Mouse (Mus musculus): Measurements from ENCODE around the gene Hnrnpl. TPM values are rescaled to one million over a fixed set of nuclear protein-coding genes. Genes with fewer than 3 reads are reported as not detected.

Gene Hnrnpl
- total and polyA plus RNA-seq, 2 experiments, result 90.1 to 109 TPM

DNA sequence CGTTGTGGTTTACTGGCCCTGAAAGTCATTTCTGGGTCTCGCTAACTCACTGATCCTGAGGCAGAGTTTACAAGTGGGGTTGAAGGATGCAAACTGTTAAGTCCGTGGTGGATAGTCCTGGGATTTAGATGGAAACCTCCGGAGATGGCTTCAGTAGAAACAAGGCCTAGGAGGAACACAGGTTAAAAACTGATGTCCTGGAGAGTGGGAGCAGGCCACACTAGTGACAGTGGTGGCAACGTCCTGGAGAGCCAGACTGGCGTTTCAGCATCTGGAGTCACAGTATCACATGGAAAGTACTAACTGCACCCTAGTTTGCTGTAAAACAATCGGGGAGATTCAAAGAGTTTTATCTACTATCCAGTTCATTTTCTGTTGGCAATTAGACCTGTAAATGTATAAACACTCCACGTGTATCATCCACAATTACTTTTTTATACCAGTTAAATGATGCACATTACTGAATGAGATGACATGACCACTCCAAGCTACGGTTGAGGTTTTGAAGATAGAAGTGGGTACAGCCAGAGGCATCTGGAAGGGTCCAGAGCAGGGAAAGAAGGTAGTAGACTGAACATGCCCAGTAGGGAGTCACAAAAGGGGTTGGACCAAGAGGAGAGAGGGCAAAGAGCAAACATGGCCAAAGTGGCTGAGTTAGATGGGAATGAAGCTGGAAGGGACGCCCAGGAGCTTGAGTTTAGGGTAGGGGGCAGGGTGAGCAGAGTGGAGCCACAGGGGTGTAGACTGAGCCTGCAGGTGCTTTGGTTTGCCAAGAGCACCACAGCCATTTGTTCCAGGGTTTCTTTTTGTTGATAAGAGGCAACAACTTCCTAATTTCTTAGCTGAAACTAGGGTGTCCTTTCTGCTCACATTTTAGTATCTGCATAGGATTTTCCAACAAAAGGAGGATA, 14.9 kb downstream of the Hnrnpl start:
- peaks cover 49% of the 10 kb centered on the region for H3K4me1 ChIP-seq (ENCODE audit: control insufficient read depth, insufficient read depth, low read length)
- peaks cover 3% of the 10 kb centered on the region; the same call in 1 of the 2 replicates for H3K79me2 ChIP-seq (ENCODE audit: control insufficient read depth, insufficient read depth, low read length)
- peak; percentile 70 for DNase-seq (ENCODE audit: extremely low read depth, low read depth, low spot score)
- H3K36me3 ChIP-seq (ENCODE audit: control insufficient read depth, insufficient read depth, low read length), result peaks cover 43% of the 10 kb centered on the region
- peak overlapping the region; percentile 36 for H3K27ac ChIP-seq (replicated peaks; ENCODE audit: insufficient read depth, low read depth, low read length)
- TF ChIP-seq POLR2A (IDR thresholded peaks at IDR 0.05; ENCODE audit: extremely low read depth, insufficient read depth, low read length) (no peak), CTCF (IDR thresholded peaks at IDR 0.05; ENCODE audit: low read depth, low read length) (no peak)
- no peaks in the 10 kb centered on the region for H3K27me3 ChIP-seq (ENCODE audit: control insufficient read depth, insufficient read depth, low read length)
- 26% methylated on average over 10 of the region's 10 CpGs for WGBS
- H3K9ac ChIP-seq (ENCODE audit: low read depth, low read length), result peak overlapping the region; percentile 34; the same call in 1 of the 2 replicates
- H3K4me3 ChIP-seq (ENCODE audit: insufficient read depth, low read depth, low read length), result no peak overlapping the region

DNA sequence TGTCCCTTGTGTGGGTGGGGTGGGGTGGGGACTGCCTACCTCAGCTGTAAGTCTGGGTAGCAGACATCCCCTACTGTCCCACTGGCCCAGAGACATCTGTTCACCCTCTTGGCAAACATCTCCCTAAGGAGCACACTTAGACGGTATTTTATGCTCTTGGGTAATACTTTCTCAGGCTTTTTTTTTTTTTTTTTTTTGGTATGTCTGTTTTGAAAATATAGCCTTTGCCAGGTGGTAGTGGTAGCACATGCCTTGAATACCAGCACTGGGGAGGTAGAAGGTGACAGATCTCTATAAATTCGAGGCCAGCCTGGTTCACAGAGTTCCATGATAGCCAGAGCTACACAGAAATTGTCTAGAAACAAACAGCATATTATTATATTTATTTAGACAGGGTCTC, 15.6 kb downstream of the Hnrnpl start:
- DNase-seq (ENCODE audit: extremely low read depth, low read depth, low spot score), result no peak
- Histone ChIP-seq H3K36me3 (ENCODE audit: control insufficient read depth, insufficient read depth, low read length) (peaks cover 42% of the 10 kb centered on the region), H3K4me1 (ENCODE audit: control insufficient read depth, insufficient read depth, low read length) (peaks cover 47% of the 10 kb centered on the region), H3K27me3 (ENCODE audit: control insufficient read depth, insufficient read depth, low read length) (no peaks in the 10 kb centered on the region), H3K27ac (replicated peaks; ENCODE audit: insufficient read depth, low read depth, low read length) (peak overlapping the region; percentile 94), H3K9ac (ENCODE audit: low read depth, low read length) (no peak overlapping the region), H3K79me2 (ENCODE audit: control insufficient read depth, insufficient read depth, low read length) (peaks cover 3% of the 10 kb centered on the region; the same call in 1 of the 2 replicates), H3K4me3 (ENCODE audit: insufficient read depth, low read depth, low read length) (no peak overlapping the region)
- 27% methylated on average over 2 of the region's 2 CpGs for WGBS
- TF ChIP-seq POLR2A (IDR thresholded peaks at IDR 0.05; ENCODE audit: extremely low read depth, insufficient read depth, low read length) (no peak), CTCF (IDR thresholded peaks at IDR 0.05; ENCODE audit: low read depth, low read length) (no peak)

DNA sequence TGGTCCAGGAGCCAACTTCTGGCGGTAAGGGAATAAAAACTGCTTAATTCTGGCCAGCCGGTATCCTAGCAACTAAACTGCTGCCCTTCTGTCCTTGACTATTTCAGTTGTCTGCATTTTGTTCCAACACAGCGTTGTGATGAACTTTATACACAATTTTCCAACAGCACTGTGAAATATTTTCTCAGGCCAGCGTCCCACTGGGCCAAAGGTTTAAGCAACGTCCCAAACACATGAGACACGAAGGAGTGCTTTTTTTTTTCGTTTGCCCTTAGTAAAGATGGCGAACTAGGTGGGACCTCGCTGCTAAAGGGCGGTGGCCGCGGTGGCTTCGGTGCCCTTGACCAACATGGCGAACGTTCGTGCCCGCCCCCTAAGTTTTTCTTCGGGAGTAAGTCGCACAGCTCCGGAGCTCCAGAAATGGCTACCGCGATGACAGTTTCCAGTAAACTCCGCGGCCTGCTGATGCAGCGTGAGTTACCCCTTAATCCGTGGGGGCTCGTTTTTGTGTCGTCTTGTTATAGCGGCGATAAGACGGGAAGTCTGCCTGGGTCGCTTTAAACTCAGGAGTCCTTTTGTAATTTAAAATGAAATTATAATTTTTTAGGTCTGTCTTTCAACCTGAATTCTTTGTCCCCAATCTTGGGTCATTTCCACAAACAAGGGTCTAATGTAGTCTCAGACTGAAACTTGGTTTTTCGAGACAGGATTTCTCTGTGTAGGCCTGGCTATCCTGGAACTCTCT, 16.8 kb downstream of the Hnrnpl start, which contains the start of gene Ech1:
TSS of gene Ech1 (plus strand) at position 277 of the 745 bp plus-strand sequence.
- peak within 1 kb of the TSS; percentile 60 for H3K4me3 ChIP-seq (ENCODE audit: insufficient read depth, low read depth, low read length)
- H3K9ac ChIP-seq (ENCODE audit: low read depth, low read length), result peak within 1 kb of the TSS; percentile 84
- TF ChIP-seq POLR2A (IDR thresholded peaks at IDR 0.05; ENCODE audit: extremely low read depth, insufficient read depth, low read length), result peak; percentile 78; the same call in 1 of the 2 replicates
- TF ChIP-seq CTCF (IDR thresholded peaks at IDR 0.05; ENCODE audit: low read depth, low read length), result no peak
- H3K79me2 ChIP-seq (ENCODE audit: control insufficient read depth, insufficient read depth, low read length), result peaks cover 3% of the 10 kb centered on the region; the same call in 1 of the 2 replicates
- peak within 1 kb of the TSS; percentile 94 for H3K27ac ChIP-seq (replicated peaks; ENCODE audit: insufficient read depth, low read depth, low read length)
- H3K4me1 ChIP-seq (ENCODE audit: control insufficient read depth, insufficient read depth, low read length), result peaks cover 42% of the 10 kb centered on the region
- no peaks in the 10 kb centered on the region for H3K27me3 ChIP-seq (ENCODE audit: control insufficient read depth, insufficient read depth, low read length)
- DNase-seq (ENCODE audit: extremely low read depth, low read depth, low spot score), result peak; percentile 100
- WGBS, result under 1% methylated on average over 33 of the region's 33 CpGs
- H3K36me3 ChIP-seq (ENCODE audit: control insufficient read depth, insufficient read depth, low read length), result peaks cover 37% of the 10 kb centered on the region

DNA sequence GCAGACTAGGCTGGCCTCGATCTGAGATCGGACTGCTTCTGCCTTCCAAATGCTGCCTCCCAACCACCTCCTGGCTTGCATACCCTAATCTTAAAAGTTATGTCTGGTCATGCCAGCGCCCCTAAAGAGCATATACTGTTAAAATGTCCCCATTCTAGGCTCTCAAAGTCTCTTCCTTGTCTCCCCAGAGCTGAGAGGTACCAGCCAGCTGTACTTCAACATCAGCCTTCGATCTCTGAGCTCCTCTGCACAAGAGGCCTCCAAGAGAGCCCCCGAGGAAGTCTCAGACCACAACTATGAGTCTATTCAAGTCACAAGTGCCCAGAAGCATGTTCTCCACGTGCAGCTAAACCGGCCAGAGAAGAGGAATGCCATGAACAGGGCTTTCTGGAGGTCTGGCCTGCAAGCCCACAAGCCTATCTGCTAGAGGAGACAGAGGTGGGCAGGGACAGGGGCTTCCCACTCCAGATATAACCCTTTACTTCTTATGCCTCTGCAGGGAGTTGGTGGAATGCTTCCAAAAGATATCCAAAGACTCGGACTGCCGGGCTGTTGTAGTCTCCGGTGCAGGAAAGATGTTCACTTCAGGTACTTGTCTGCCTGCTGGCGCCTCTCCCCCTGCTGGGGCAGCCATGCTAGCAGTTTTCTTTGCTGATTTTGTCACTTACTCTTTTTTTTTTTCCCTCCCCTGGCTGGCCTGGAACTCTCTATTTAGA, 17.5 kb downstream of the Hnrnpl start:
- Histone ChIP-seq H3K27ac (replicated peaks; ENCODE audit: insufficient read depth, low read depth, low read length) (peak overlapping the region; percentile 85), H3K9ac (ENCODE audit: low read depth, low read length) (peak overlapping the region; percentile 84), H3K36me3 (ENCODE audit: control insufficient read depth, insufficient read depth, low read length) (peaks cover 36% of the 10 kb centered on the region), H3K4me3 (ENCODE audit: insufficient read depth, low read depth, low read length) (peak overlapping the region; percentile 60), H3K4me1 (ENCODE audit: control insufficient read depth, insufficient read depth, low read length) (peaks cover 35% of the 10 kb centered on the region), H3K27me3 (ENCODE audit: control insufficient read depth, insufficient read depth, low read length) (no peaks in the 10 kb centered on the region), H3K79me2 (ENCODE audit: control insufficient read depth, insufficient read depth, low read length) (peaks cover 3% of the 10 kb centered on the region; the same call in 1 of the 2 replicates)
- peak; percentile 48 for DNase-seq (ENCODE audit: extremely low read depth, low read depth, low spot score)
- TF ChIP-seq POLR2A (IDR thresholded peaks at IDR 0.05; ENCODE audit: extremely low read depth, insufficient read depth, low read length) (no peak), CTCF (IDR thresholded peaks at IDR 0.05; ENCODE audit: low read depth, low read length) (peak; percentile 28; the same call in 1 of the 2 replicates)
- 2% methylated on average over 11 of the region's 11 CpGs for WGBS

DNA sequence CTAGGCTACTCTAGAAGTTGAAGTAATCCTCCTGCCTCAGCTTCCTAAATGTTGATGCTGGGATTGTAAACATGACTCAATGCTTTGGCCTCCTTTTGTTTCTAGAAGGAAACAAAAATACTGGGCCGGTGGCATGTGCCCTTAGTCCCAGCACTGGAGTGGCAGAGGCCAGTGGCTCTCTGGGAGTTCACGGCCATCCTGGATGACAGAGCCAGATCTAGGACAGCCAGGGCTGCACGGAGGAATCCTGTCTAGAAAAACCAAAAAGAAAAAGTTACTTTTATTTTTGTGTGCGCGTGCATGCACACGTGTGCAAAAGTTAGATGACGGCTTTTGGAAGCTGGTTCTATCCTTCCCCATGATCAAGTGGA, 18.0 kb downstream of the Hnrnpl start:
- H3K27me3 ChIP-seq (ENCODE audit: control insufficient read depth, insufficient read depth, low read length), result no peaks in the 10 kb centered on the region
- peaks cover 36% of the 10 kb centered on the region for H3K36me3 ChIP-seq (ENCODE audit: control insufficient read depth, insufficient read depth, low read length)
- TF ChIP-seq CTCF (IDR thresholded peaks at IDR 0.05; ENCODE audit: low read depth, low read length), result no peak
- no peak for TF ChIP-seq POLR2A (IDR thresholded peaks at IDR 0.05; ENCODE audit: extremely low read depth, insufficient read depth, low read length)
- peak overlapping the region; percentile 60 for H3K4me3 ChIP-seq (ENCODE audit: insufficient read depth, low read depth, low read length)
- H3K27ac ChIP-seq (replicated peaks; ENCODE audit: insufficient read depth, low read depth, low read length), result peak overlapping the region; percentile 85
- WGBS, result 56% methylated on average over 7 of the region's 7 CpGs
- peak; percentile 63 for DNase-seq (ENCODE audit: extremely low read depth, low read depth, low spot score)
- peaks cover 29% of the 10 kb centered on the region for H3K4me1 ChIP-seq (ENCODE audit: control insufficient read depth, insufficient read depth, low read length)
- H3K79me2 ChIP-seq (ENCODE audit: control insufficient read depth, insufficient read depth, low read length), result peaks cover 3% of the 10 kb centered on the region; the same call in 1 of the 2 replicates
- H3K9ac ChIP-seq (ENCODE audit: low read depth, low read length), result peak overlapping the region; percentile 84
